Mouse (Mus musculus): ENCODE measurements around the gene Gm10521. TPM values are rescaled to one million over a fixed set of nuclear protein-coding genes. Genes with fewer than 3 reads are reported as not detected.
A peak's percentile ranks its signal among the peaks of the same experiment; 100 is the strongest.

The Gm10521 gene
- total and polyA plus RNA-seq, 3 experiments = 0.13 to 1.7 (median 0.21) TPM

DNA sequence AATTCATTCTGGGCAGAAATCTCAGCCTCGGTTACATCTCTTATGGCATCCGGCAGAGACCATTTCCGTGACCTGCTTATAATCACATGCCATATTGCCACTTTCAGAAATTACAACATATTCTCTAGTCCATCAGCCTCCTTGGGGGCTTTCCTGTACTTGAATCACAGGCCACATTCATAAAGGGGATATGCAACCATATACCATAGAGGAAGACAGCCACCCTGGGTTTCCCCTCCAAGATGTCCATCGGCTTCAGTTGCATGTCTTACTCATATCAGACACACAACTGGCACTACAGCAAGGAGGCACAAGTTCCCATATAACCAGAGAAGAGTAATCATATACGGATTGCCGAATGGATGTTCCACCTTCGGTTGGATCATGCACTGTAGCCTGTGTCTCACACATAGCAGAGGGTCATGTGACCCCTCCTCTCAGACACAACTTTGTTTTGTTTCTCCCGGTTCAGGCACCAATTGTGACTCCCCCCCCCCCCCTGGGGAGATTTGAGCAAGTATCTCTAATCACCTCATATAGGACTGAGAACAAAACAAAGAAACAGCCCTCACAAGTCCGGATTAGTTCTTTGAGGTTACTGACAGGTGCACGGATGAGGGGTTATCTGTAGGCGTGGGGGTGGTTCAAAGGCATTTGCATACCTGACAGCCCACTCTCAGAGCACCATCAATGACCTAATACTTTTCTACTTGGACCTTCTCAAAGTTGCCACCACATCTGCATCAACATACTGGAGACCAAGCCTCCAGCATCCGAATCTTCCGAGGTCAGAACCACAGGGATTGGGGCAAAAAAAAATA lies 20.4 kb downstream of the Gm10521 start:
- peak overlapping the region; percentile 93 for H3K9ac ChIP-seq (ENCODE audit: insufficient read depth, low read depth)
- peak overlapping the region; percentile 97 for H3K27ac ChIP-seq (ENCODE audit: insufficient read depth, low read depth)
- peak overlapping the region; percentile 21 to 60 (median 39) for H3K4me3 ChIP-seq (replicated peaks in 1 of 3; ENCODE audit: low read depth in 2 of 3, low read length in 2 of 3, poor library complexity in 1 of 3)
- dilution Hi-C loops (cut with MboI; ENCODE audit: extremely low pct_ligation_motif_present, extremely low pct_unique_long_range_greater_than_20kb, low sequenced_read_pairs) = no loop called here
- in situ Hi-C loops (cut with MboI; ENCODE audit: low pct_ligation_motif_present, low pct_unique_long_range_greater_than_20kb, low sequenced_read_pairs) = loop anchor here (5.0 kb wide), 1 partner anchor 74 kb away; no protein-coding TSS in a partner anchor
- H3K9me3 ChIP-seq (replicated peaks; ENCODE audit: low read length) = peaks cover 18% of the 10 kb centered on the region
- peaks cover 3 to 24% of the 10 kb centered on the region in 2 experiments; a peak in 3 of 4 replicates for H3K4me1 ChIP-seq (ENCODE audit: control insufficient read depth in 1 of 2, insufficient read depth in 2 of 2)
- H3K36me3 ChIP-seq (replicated peaks in 1 of 2; ENCODE audit: control insufficient read depth in 1 of 2, insufficient read depth in 1 of 2, low read length in 1 of 2) = peaks cover 3 to 22% of the 10 kb centered on the region in 2 experiments
- TF ChIP-seq CHD1 (IDR thresholded peaks at IDR 0.05; ENCODE audit: low read depth, low read length) (0 out of 2 replicates have a peak, but pooled peaks have one; percentile 4), MYC (IDR thresholded peaks at IDR 0.05; ENCODE audit: low read depth, low read length) (peak; percentile 34; the same call in 1 of the 2 replicates), HCFC1 (IDR thresholded peaks at IDR 0.05; ENCODE audit: low read depth, low read length) (no peak; the same call in 1 of the 2 replicates), SMC3 (IDR thresholded peaks at IDR 0.05; ENCODE audit: low read depth, low read length) (no peak; the same call in 1 of the 2 replicates), UBTF (IDR thresholded peaks at IDR 0.05; ENCODE audit: low read depth, low read length) (no peak), RAD21 (IDR thresholded peaks at IDR 0.05; ENCODE audit: low read depth, low read length) (no peak; the same call in 1 of the 2 replicates), PAX5 (IDR thresholded peaks at IDR 0.05; ENCODE audit: low read length) (no peak), ZC3H11A (IDR thresholded peaks at IDR 0.05; ENCODE audit: low read depth, low read length) (no peak), CHD2 (IDR thresholded peaks at IDR 0.05; ENCODE audit: low read length) (peak; percentile 27), JUND (conservative IDR thresholded peaks at IDR 0.05; ENCODE audit: low read depth, low read length) (no peak; the same call in 1 of the 2 replicates), MAX (IDR thresholded peaks at IDR 0.05; ENCODE audit: low read length) (no peak), TBP (conservative IDR thresholded peaks at IDR 0.05; ENCODE audit: low read depth, low read length) (peak; percentile 88), ELF1 (IDR thresholded peaks at IDR 0.05; ENCODE audit: low read depth, low read length) (no peak), USF1 (IDR thresholded peaks at IDR 0.05; ENCODE audit: low read depth, low read length) (peak; percentile 71), TCF12 (IDR thresholded peaks at IDR 0.05; ENCODE audit: low read depth, low read length) (peak; percentile 61), IRF4 (IDR thresholded peaks at IDR 0.05; ENCODE audit: low read depth, low read length) (peak; percentile 63; the same call in 1 of the 2 replicates), USF2 (conservative IDR thresholded peaks at IDR 0.05; ENCODE audit: low read depth, low read length) (peak; percentile 59), BHLHE40 (IDR thresholded peaks at IDR 0.05; ENCODE audit: low read depth, low read length) (peak; percentile 78), ZNF384 (IDR thresholded peaks at IDR 0.05; ENCODE audit: low read depth, low read length) (peak; percentile 46; the same call in 1 of the 2 replicates), JUN (IDR thresholded peaks at IDR 0.05; ENCODE audit: insufficient read depth, low read depth, low read length) (peak; percentile 48), MAFK (IDR thresholded peaks at IDR 0.05; ENCODE audit: insufficient replicate concordance, low read length) (no peak), CTCF (conservative IDR thresholded peaks at IDR 0.05 in 1 of 2, IDR thresholded peaks at IDR 0.05 in 1 of 2; ENCODE audit: low read depth in 2 of 2, low read length in 2 of 2) (no peak), MXI1 (IDR thresholded peaks at IDR 0.05; ENCODE audit: low read depth, low read length) (no peak), NRF1 (IDR thresholded peaks at IDR 0.05; ENCODE audit: low read depth, low read length) (no peak), MEF2A (IDR thresholded peaks at IDR 0.05; ENCODE audit: borderline replicate concordance, low read depth, low read length) (0 out of 2 replicates have a peak, but pooled peaks have one; percentile 44), GABPA (IDR thresholded peaks at IDR 0.05; ENCODE audit: insufficient replicate concordance, low read depth, low read length) (no peak), NELFE (IDR thresholded peaks at IDR 0.05; ENCODE audit: low read depth, low read length) (peak; percentile 47), ZKSCAN1 (IDR thresholded peaks at IDR 0.05; ENCODE audit: borderline replicate concordance, low read depth, low read length) (no peak), POLR2A (IDR thresholded peaks at IDR 0.05; ENCODE audit: low read depth, low read length) (peak; percentile 54), ZMIZ1 (IDR thresholded peaks at IDR 0.05; ENCODE audit: low read depth, low read length) (no peak; the same call in 1 of the 2 replicates), ETS1 (conservative IDR thresholded peaks at IDR 0.05; ENCODE audit: low read depth, low read length) (peak; percentile 55), KAT2A (IDR thresholded peaks at IDR 0.05; ENCODE audit: insufficient replicate concordance, low read length) (no peak), E2F4 (IDR thresholded peaks at IDR 0.05; ENCODE audit: insufficient replicate concordance, low read depth, low read length) (peak; percentile 45; the same call in 1 of the 2 replicates), RCOR1 (conservative IDR thresholded peaks at IDR 0.05; ENCODE audit: low read depth, low read length) (no peak; the same call in 1 of the 2 replicates), EP300 (IDR thresholded peaks at IDR 0.05; ENCODE audit: low read length) (peak; percentile 68), SIN3A (IDR thresholded peaks at IDR 0.05; ENCODE audit: low read length) (peak; percentile 59)
- peak; percentile 89 for DNase-seq (ENCODE audit: extremely low read depth)
- no peaks in the 10 kb centered on the region for H3K27me3 ChIP-seq (replicated peaks)
- peaks cover 21% of the 10 kb centered on the region for H3K79me2 ChIP-seq (replicated peaks; ENCODE audit: control insufficient read depth, extremely low read depth, insufficient read depth, poor library complexity, severe bottlenecking)
- H3K4me2 ChIP-seq (ENCODE audit: insufficient read depth, low read depth, poor library complexity, severe bottlenecking) = peak overlapping the region; percentile 98

Measured in CH12.LX (cell line).